Mouse (Mus musculus) heart, embryonic 14.5 days (tissue): ENCODE measurements around the gene Robo1. TPM values are rescaled to one million over a fixed set of nuclear protein-coding genes. Genes with fewer than 3 reads are reported as not detected.

Source experiments
- ATAC-seq: fragments of 200-750 bp; cut with Nextera tagmentation; 2 replicates; pipeline ENCODE4 v1.8.0; 2017; ENCODE audit warnings: low read depth, moderate TSS enrichment; ENCODE audit not compliant: insufficient number of reproducible peaks, insufficient read depth, low FRiP score
- H3K27ac ChIP-seq, 2 experiments: fragments of 200-500 bp in 1 of 2; fragments of 300-500 bp in 1 of 2; sonication (generic) in 1 of 2; replicated peaks in 1 of 2; 2 replicates each; pipeline ENCODE4 v1.5.1; 2012 to 2014; ENCODE audit warnings: low read depth in 2 of 2, low read length in 2 of 2, control low read depth in 1 of 2, mild to moderate bottlenecking in 1 of 2, mixed read lengths in 1 of 2; ENCODE audit not compliant: control insufficient read depth in 1 of 2, insufficient read depth in 1 of 2
- H3K27me3 ChIP-seq: fragments of 300-500 bp; sonication (generic); 2 replicates; pipeline ENCODE4 v1.6.1; 2014; ENCODE audit warnings: mild to moderate bottlenecking, low read length, control low read depth; ENCODE audit not compliant: control insufficient read depth, insufficient read depth
- H3K36me3 ChIP-seq: fragments of 300-500 bp; sonication (generic); 2 replicates; pipeline ENCODE4 v1.6.1; 2014; ENCODE audit warnings: mild to moderate bottlenecking, control low read depth, low read length, mixed read lengths; ENCODE audit not compliant: control insufficient read depth, insufficient read depth
- H3K4me1 ChIP-seq, 2 experiments: fragments of 200-500 bp in 1 of 2; fragments of 300-500 bp in 1 of 2; sonication (generic) in 1 of 2; 2 replicates each; pipeline ENCODE4 v1.6.1; 2012 to 2014; ENCODE audit warnings: low read length in 2 of 2, control low read depth in 1 of 2, mixed read lengths in 1 of 2; ENCODE audit not compliant: control insufficient read depth in 2 of 2, insufficient read depth in 2 of 2
- H3K4me2 ChIP-seq: fragments of 300-500 bp; sonication (generic); 2 replicates; pipeline ENCODE4 v1.6.1; 2014; ENCODE audit warnings: mild to moderate bottlenecking, low read length
- H3K4me3 ChIP-seq, 2 experiments: fragments of 200-500 bp in 1 of 2; fragments of 300-500 bp in 1 of 2; sonication (generic) in 1 of 2; 2 replicates each; pipeline ENCODE4 v1.5.1; 2012 to 2014; ENCODE audit warnings: low read length in 2 of 2, mild to moderate bottlenecking in 2 of 2, control low read depth in 1 of 2, low read depth in 1 of 2, moderate library complexity in 1 of 2; ENCODE audit not compliant: control insufficient read depth in 1 of 2, insufficient read depth in 1 of 2
- H3K9ac ChIP-seq: fragments of 300-500 bp; sonication (generic); 2 replicates; pipeline ENCODE4 v1.6.1; 2014; ENCODE audit warnings: mild to moderate bottlenecking, low read length
- H3K9me3 ChIP-seq: fragments of 300-500 bp; sonication (generic); 2 replicates; pipeline ENCODE4 v1.6.1; 2016; ENCODE audit warnings: low read length, control low read depth; ENCODE audit not compliant: control insufficient read depth
- WGBS: fragments of 180-500 bp; shearing (Covaris S2); extraction: QIAGEN DNeasy Blood & Tissue Kit; methylation state at CpG from one replicate; pipeline ENCODE4 v1.1.7; 2014; 5-methylcytosine and 5-hydroxymethylcytosine counted together
- polyA plus RNA-seq: library from polyadenylated mRNA; unstranded; fragments of >200 nt; fragmentation: Nextera tagmentation; extraction: Ambion mirVana; gene quantifications from 2 replicates; pipeline ENCODE4 v1.2.1, GENCODE M21; 2014

The Robo1 gene
- polyA plus RNA-seq, 1 experiment from 2014 or later = 14.9 TPM

- no peak overlapping the region for H3K9ac ChIP-seq
- no peaks in the 10 kb centered on the region for H3K9me3 ChIP-seq
- 76% methylated on average over 7 of the region's 7 CpGs for WGBS
- ATAC-seq = no peak
- no peak overlapping the region for H3K4me2 ChIP-seq
- no peak overlapping the region for H3K27ac ChIP-seq
- no peaks in the 10 kb centered on the region for H3K27me3 ChIP-seq
- no peaks in the 10 kb centered on the region for H3K4me1 ChIP-seq
- H3K36me3 ChIP-seq = 0 out of 2 replicates have a peak, but pooled peaks cover 3% of the 10 kb centered on the region
- H3K4me3 ChIP-seq = no peak overlapping the region
These were observed 661.9 kb downstream of the Robo1 start for GRCm38 (mm10) chr16:72969990-72970389.

GRCm38 (mm10) chr16:72973685-72974084 lies 665.6 kb downstream of the Robo1 start:
- no peak overlapping the region for H3K4me3 ChIP-seq
- 0 out of 2 replicates have a peak, but pooled peaks cover 3% of the 10 kb centered on the region for H3K36me3 ChIP-seq
- H3K9me3 ChIP-seq = no peaks in the 10 kb centered on the region
- WGBS = 77% methylated on average over 6 of the region's 6 CpGs
- no peaks in the 10 kb centered on the region for H3K4me1 ChIP-seq
- no peaks in the 10 kb centered on the region for H3K27me3 ChIP-seq
- H3K27ac ChIP-seq = no peak overlapping the region
- H3K9ac ChIP-seq = no peak overlapping the region
- ATAC-seq = no peak
- H3K4me2 ChIP-seq = no peak overlapping the region

DNA sequence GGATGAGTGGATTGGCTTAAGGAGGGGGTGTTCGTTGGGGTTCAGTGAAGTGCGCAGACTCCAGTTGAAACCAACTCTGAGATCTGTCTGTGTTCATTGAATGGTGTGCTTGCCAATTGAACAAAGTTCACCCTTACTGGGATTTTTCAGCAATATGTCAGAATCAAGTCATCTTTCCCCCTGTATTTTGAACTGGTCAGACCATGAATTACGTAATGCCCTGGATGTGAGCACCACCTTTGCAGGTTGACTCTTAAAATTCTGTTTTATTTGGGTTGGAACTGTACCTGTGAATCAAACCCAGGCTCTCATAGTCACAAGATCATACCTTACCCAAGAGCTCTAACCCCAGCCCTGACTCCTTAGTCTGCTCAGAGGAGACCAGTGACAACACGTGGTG lies 666.6 kb downstream of the Robo1 start:
- no peaks in the 10 kb centered on the region for H3K9me3 ChIP-seq
- H3K4me1 ChIP-seq = no peaks in the 10 kb centered on the region
- 0 out of 2 replicates have a peak, but pooled peaks cover 6% of the 10 kb centered on the region for H3K36me3 ChIP-seq
- no peak overlapping the region for H3K27ac ChIP-seq
- H3K9ac ChIP-seq = no peak overlapping the region
- WGBS = 92% methylated on average over 4 of the region's 4 CpGs
- no peak for ATAC-seq
- no peak overlapping the region for H3K4me3 ChIP-seq
- no peaks in the 10 kb centered on the region for H3K27me3 ChIP-seq
- no peak overlapping the region for H3K4me2 ChIP-seq

- H3K4me1 ChIP-seq = no peaks in the 10 kb centered on the region
- no peak for ATAC-seq
- peaks cover 10% of the 10 kb centered on the region for H3K36me3 ChIP-seq
- no peak overlapping the region for H3K4me3 ChIP-seq
- no peaks in the 10 kb centered on the region for H3K27me3 ChIP-seq
- H3K4me2 ChIP-seq = no peak overlapping the region
- no peak overlapping the region for H3K27ac ChIP-seq
- H3K9ac ChIP-seq = no peak overlapping the region
- H3K9me3 ChIP-seq = no peaks in the 10 kb centered on the region
- 63% methylated on average over 19 of the region's 19 CpGs for WGBS
These were observed 668.9 kb downstream of the Robo1 start for GRCm38 (mm10) chr16:72976849-72977576.

DNA sequence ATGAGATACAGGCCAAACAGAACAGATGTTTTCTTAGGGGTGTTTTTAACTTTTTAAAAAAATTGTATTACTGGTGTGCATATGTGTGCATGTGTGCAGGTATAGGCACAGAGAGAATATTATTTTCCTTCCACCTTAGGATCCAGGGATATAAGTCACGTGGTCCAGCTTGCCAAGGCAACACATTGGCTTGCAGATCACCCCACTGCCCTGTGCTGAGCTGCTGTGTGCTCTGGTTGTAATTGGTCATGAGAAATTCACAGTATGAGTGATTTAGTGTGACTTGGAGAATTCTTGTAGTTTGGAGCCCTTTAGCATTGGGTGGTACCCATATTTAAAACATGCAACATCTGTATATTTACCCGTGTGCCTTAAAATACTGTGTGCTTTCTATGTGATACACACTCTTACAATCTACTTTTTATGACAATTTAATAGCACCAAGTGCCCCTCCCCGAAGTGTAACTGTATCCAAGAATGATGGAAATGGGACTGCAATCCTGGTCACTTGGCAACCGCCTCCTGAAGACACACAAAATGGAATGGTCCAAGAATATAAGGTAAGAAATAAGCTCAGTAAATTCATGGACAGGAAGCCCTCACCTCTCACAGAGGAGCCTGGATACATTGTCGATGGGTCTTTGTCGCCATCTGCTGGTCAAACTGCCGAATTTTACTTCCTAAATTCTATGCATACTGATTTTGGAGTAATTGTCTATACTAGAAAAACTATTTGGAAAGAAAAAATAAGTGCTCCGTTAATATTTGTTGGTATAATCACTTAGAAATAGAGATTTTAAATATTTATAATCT lies 671.5 kb downstream of the Robo1 start:
- Histone ChIP-seq H3K4me2 (no peak overlapping the region), H3K9ac (no peak overlapping the region), H3K9me3 (no peaks in the 10 kb centered on the region), H3K27ac (no peak overlapping the region), H3K4me1 (no peaks in the 10 kb centered on the region), H3K27me3 (no peaks in the 10 kb centered on the region), H3K4me3 (no peak overlapping the region), H3K36me3 (peaks cover 6% of the 10 kb centered on the region)
- no peak for ATAC-seq
- WGBS = 31% methylated on average over 8 of the region's 8 CpGs

- H3K27ac ChIP-seq = no peak overlapping the region
- H3K9me3 ChIP-seq = no peaks in the 10 kb centered on the region
- no peak overlapping the region for H3K4me3 ChIP-seq
- WGBS = 87% methylated on average over 21 of the region's 21 CpGs
- H3K36me3 ChIP-seq = peaks cover 5% of the 10 kb centered on the region; the same call in 1 of the 2 replicates
- H3K4me2 ChIP-seq = no peak overlapping the region
- no peak overlapping the region for H3K9ac ChIP-seq
- H3K4me1 ChIP-seq = no peaks in the 10 kb centered on the region
- no peaks in the 10 kb centered on the region for H3K27me3 ChIP-seq
- ATAC-seq = no peak
These were observed 682.5 kb downstream of the Robo1 start for GRCm38 (mm10) chr16:72990376-72991167.

DNA sequence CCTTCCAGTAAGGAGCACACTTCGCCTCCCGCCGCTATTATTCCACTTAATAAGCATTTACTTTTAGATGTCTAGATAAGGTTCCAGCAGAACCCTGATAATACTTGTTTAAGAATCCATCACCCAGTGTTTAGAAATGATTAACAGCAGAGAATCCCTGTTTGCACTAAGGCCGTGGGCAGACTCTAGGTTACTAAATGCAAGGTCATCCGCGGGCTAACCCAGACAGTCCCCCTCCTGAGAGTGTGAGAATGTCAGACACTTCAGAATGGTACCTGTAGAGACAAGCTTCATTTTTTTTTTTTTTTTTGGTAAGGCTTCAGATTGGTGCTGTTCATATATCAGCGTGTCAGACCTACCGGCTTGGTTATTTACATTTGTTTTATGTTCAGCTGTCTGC lies 685.1 kb downstream of the Robo1 start:
- Histone ChIP-seq H3K27me3 (no peaks in the 10 kb centered on the region), H3K9me3 (no peaks in the 10 kb centered on the region), H3K4me1 (peaks cover 0 to under 1% of the 10 kb centered on the region in 2 experiments; a peak in 1 of 4 replicates), H3K27ac (no peak overlapping the region), H3K4me2 (no peak overlapping the region), H3K36me3 (peaks cover 5% of the 10 kb centered on the region; the same call in 1 of the 2 replicates), H3K4me3 (no peak overlapping the region), H3K9ac (no peak overlapping the region)
- WGBS = 65% methylated on average over 8 of the region's 8 CpGs
- no peak for ATAC-seq
